In the genomic region with DNA sequence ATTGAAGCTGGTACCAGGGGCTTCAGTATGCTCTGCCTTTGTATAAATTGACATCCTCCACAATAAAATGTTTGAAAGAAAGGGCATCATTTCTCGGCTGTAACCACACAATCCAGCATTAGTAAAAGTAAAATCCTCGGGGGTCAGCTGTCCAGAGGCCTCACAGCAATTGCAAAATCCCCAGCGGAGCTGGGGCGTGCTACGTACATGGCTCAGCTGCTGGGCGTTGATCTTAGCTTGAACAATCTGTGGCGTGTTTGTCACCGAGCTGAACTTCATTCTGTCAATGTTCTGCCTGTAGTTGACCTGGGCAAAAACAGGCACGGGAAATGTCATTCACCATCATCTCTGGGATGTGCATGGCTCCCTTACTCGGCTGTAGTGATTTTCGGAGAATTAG, we compare ENCODE assay signal across 28 mouse cellular contexts. TPM values are rescaled to one million over a fixed set of nuclear protein-coding genes. Genes with fewer than 3 reads are reported as not detected.
DNase-seq lines count a peak whose midpoint lies in the region; ATAC-seq and TF ChIP-seq lines count a peak whose summit lies in the region.
"Had no signal": no experiment of that assay in that cellular context is flagged by ENCODE, and none has a peak within 500 bp of the region (broad histone marks: within the 10 kb centered on the region; RNA-seq: fewer than 3 reads in every experiment).

No protein-coding gene starts in this region.

- TF ChIP-seq EP300 in lung, postnatal 0 days (IDR thresholded peaks at IDR 0.05): peak; percentile 63

- H3K4me1 ChIP-seq in intestine, embryonic 15.5 days (replicated peaks): peaks cover 11% of the 10 kb centered on the region; the same call in 1 of the 2 replicates
- peaks cover 6% of the 10 kb centered on the region; the same call in 1 of the 2 replicates for H3K4me1 ChIP-seq in intestine, embryonic 16.5 days (ENCODE audit: control insufficient read depth, insufficient read depth, low read length)
- H3K4me1 ChIP-seq in lung, postnatal 0 days (ENCODE audit: insufficient read depth, low read depth, low read length): no peaks in the 10 kb centered on the region
- no peaks in the 10 kb centered on the region for H3K4me1 ChIP-seq in forebrain, embryonic 15.5 days
- H3K4me1 ChIP-seq: embryonic facial prominence, embryonic 13.5 days; heart, embryonic 10.5 days; hindbrain, embryonic 13.5 days; liver, embryonic 13.5 days; neural tube, embryonic 13.5 days had no signal

- ATAC-seq in intestine, embryonic 15.5 days: no peak
- no peak for ATAC-seq in intestine, embryonic 16.5 days
- ATAC-seq in lung, postnatal 0 days: peak; percentile 82
- no peak for ATAC-seq in forebrain, embryonic 15.5 days (replicated peaks)
- no peak for ATAC-seq in inflammation-experienced regulatory T-cells, adult 6 months
- ATAC-seq: CD4-positive, CD25-positive, alpha-beta regulatory T cell, adult 4 months; forebrain, embryonic 16.5 days; midbrain, embryonic 13.5 days had no signal

- H3K36me3 ChIP-seq in intestine, embryonic 15.5 days: no peaks in the 10 kb centered on the region
- H3K36me3 ChIP-seq in intestine, embryonic 16.5 days (ENCODE audit: control insufficient read depth, insufficient read depth, low read length): no peaks in the 10 kb centered on the region
- no peaks in the 10 kb centered on the region for H3K36me3 ChIP-seq in lung, postnatal 0 days (ENCODE audit: insufficient read depth, low read length)
- H3K36me3 ChIP-seq in forebrain, embryonic 15.5 days: no peaks in the 10 kb centered on the region
- H3K36me3 ChIP-seq: embryonic facial prominence, embryonic 13.5 days; forebrain, embryonic 10.5 days; hindbrain, embryonic 13.5 days; kidney, embryonic 15.5 days; limb, embryonic 13.5 days; liver, embryonic 13.5 days; midbrain, embryonic 13.5 days; neural tube, embryonic 13.5 days had no signal

- WGBS in intestine, embryonic 15.5 days: 86% methylated on average over 11 of the region's 11 CpGs
- WGBS in intestine, embryonic 16.5 days: 82% methylated on average over 11 of the region's 11 CpGs
- WGBS in lung, postnatal 0 days: 66% methylated on average over 11 of the region's 11 CpGs
- 84% methylated on average over 11 of the region's 11 CpGs for WGBS in forebrain, embryonic 15.5 days

- H3K27me3 ChIP-seq in intestine, embryonic 15.5 days (replicated peaks): no peaks in the 10 kb centered on the region
- H3K27me3 ChIP-seq in intestine, embryonic 16.5 days (replicated peaks; ENCODE audit: control insufficient read depth, insufficient read depth, low read length): no peaks in the 10 kb centered on the region
- H3K27me3 ChIP-seq in lung, postnatal 0 days (replicated peaks; ENCODE audit: insufficient read depth, low read length): no peaks in the 10 kb centered on the region
- H3K27me3 ChIP-seq in forebrain, embryonic 15.5 days: no peaks in the 10 kb centered on the region
- H3K27me3 ChIP-seq: embryonic facial prominence, embryonic 13.5 days; hindbrain, embryonic 13.5 days; kidney, embryonic 15.5 days; liver, embryonic 13.5 days; midbrain, embryonic 13.5 days; neural tube, embryonic 13.5 days had no signal

- peak; percentile 85 for DNase-seq in lung, postnatal 0 days (ENCODE audit: low spot score)
- DNase-seq in lung, postnatal 4 days: peak; percentile 46 to 82
- no peak for DNase-seq in left cerebral cortex, adult 11 months (ENCODE audit: low spot score)
- DNase-seq: adrenal gland, postnatal 14 days; cerebellum, adult 11 months; cerebellum, adult 9-11 months; heart, postnatal 36 days; kidney, adult 18-20 months; kidney, postnatal 25 days; liver, embryonic 13.5 days; right cerebral cortex, postnatal 4 days; thymus, postnatal 36 days had no signal

- H3K4me2 ChIP-seq in intestine, embryonic 15.5 days (replicated peaks): no peak overlapping the region
- no peak overlapping the region for H3K4me2 ChIP-seq in intestine, embryonic 16.5 days (ENCODE audit: low read depth, low read length)
- no peak overlapping the region for H3K4me2 ChIP-seq in lung, postnatal 0 days (replicated peaks; ENCODE audit: low read depth, low read length)
- no peak overlapping the region for H3K4me2 ChIP-seq in forebrain, embryonic 15.5 days (replicated peaks)
- H3K4me2 ChIP-seq: embryonic facial prominence, embryonic 13.5 days; hindbrain, embryonic 13.5 days; kidney, embryonic 15.5 days; limb, embryonic 13.5 days; liver, embryonic 13.5 days; midbrain, embryonic 13.5 days; neural tube, embryonic 13.5 days had no signal

- H3K27ac ChIP-seq in intestine, embryonic 15.5 days: 0 out of 2 replicates have a peak overlapping the region, but pooled peaks have one; percentile 32
- no peak overlapping the region for H3K27ac ChIP-seq in intestine, embryonic 16.5 days (ENCODE audit: low read length)
- peak overlapping the region; percentile 72 for H3K27ac ChIP-seq in lung, postnatal 0 days (ENCODE audit: low read length)
- H3K27ac ChIP-seq in forebrain, embryonic 15.5 days (replicated peaks): no peak overlapping the region
- H3K27ac ChIP-seq: embryonic facial prominence, embryonic 13.5 days; forebrain, embryonic 10.5 days; heart, embryonic 10.5 days; hindbrain, embryonic 13.5 days; kidney, embryonic 15.5 days; left cerebral cortex, adult 2 months; limb, embryonic 13.5 days; liver, embryonic 13.5 days; macrophage; midbrain, embryonic 13.5 days; neural tube, embryonic 13.5 days had no signal

- no peak overlapping the region for H3K4me3 ChIP-seq in intestine, embryonic 15.5 days (replicated peaks)
- H3K4me3 ChIP-seq in intestine, embryonic 16.5 days (ENCODE audit: low read length): no peak overlapping the region
- H3K4me3 ChIP-seq in lung, postnatal 0 days (ENCODE audit: low read depth, low read length): no peak overlapping the region
- no peak overlapping the region for H3K4me3 ChIP-seq in forebrain, embryonic 15.5 days
- H3K4me3 ChIP-seq: embryonic facial prominence, embryonic 13.5 days; forebrain, embryonic 10.5 days; heart, embryonic 10.5 days; hindbrain, embryonic 13.5 days; kidney, embryonic 15.5 days; left cerebral cortex, adult 2 months; limb, embryonic 13.5 days; liver, embryonic 13.5 days; midbrain, embryonic 13.5 days; neural tube, embryonic 13.5 days had no signal

- no peaks in the 10 kb centered on the region for H3K9me3 ChIP-seq in intestine, embryonic 15.5 days
- no peaks in the 10 kb centered on the region for H3K9me3 ChIP-seq in intestine, embryonic 16.5 days (ENCODE audit: control insufficient read depth, low read length)
- H3K9me3 ChIP-seq in lung, postnatal 0 days (ENCODE audit: low read length): no peaks in the 10 kb centered on the region
- H3K9me3 ChIP-seq in forebrain, embryonic 15.5 days: no peaks in the 10 kb centered on the region
- H3K9me3 ChIP-seq: embryonic facial prominence, embryonic 13.5 days; forebrain, embryonic 10.5 days; heart, embryonic 10.5 days; hindbrain, embryonic 13.5 days; kidney, embryonic 15.5 days; limb, embryonic 13.5 days; liver, embryonic 13.5 days; midbrain, embryonic 13.5 days; neural tube, embryonic 13.5 days had no signal

- no peak overlapping the region for H3K9ac ChIP-seq in intestine, embryonic 15.5 days
- H3K9ac ChIP-seq in intestine, embryonic 16.5 days (ENCODE audit: low read depth, low read length): no peak overlapping the region
- no peak overlapping the region for H3K9ac ChIP-seq in lung, postnatal 0 days (replicated peaks; ENCODE audit: low read depth)
- H3K9ac ChIP-seq in forebrain, embryonic 15.5 days (replicated peaks): no peak overlapping the region
- H3K9ac ChIP-seq: embryonic facial prominence, embryonic 13.5 days; hindbrain, embryonic 13.5 days; kidney, embryonic 15.5 days; limb, embryonic 13.5 days; liver, embryonic 13.5 days; midbrain, embryonic 13.5 days; neural tube, embryonic 13.5 days had no signal

- TF ChIP-seq CTCF in lung, postnatal 0 days (IDR thresholded peaks at IDR 0.05): no peak

RNA-seq across cellular contexts. Expression of gene Nrap, which starts 23.7 kb away (rescaled TPM):
- polyA plus RNA-seq in intestine, embryonic 15.5 days (2015; fragmentation: Nextera tagmentation; extraction: Ambion mirVana): 0.20 and 0.32 TPM in 2 replicates
- polyA plus RNA-seq in intestine, embryonic 16.5 days (2015; fragmentation: Nextera tagmentation; extraction: Ambion mirVana): 0.33 and 0.40 TPM in 2 replicates
- 0.53 and 0.62 TPM in 2 replicates for polyA plus RNA-seq in lung, postnatal 0 days (2015; fragmentation: Nextera tagmentation; extraction: Ambion mirVana)
- 0.41 and 0.45 TPM in 2 replicates for polyA plus RNA-seq in forebrain, embryonic 15.5 days (2015; fragmentation: Nextera tagmentation; extraction: Ambion mirVana)
- not detected for polyA plus RNA-seq in inflammation-experienced regulatory T-cells, adult 6 months (2017; shearing (Covaris generic))

RNA-seq across cellular contexts. Expression of gene Casp7, which starts 30.8 kb away (rescaled TPM):
- polyA plus RNA-seq in intestine, embryonic 15.5 days (2015; fragmentation: Nextera tagmentation; extraction: Ambion mirVana): 35.5 and 37.1 TPM in 2 replicates
- 41.0 and 41.7 TPM in 2 replicates for polyA plus RNA-seq in intestine, embryonic 16.5 days (2015; fragmentation: Nextera tagmentation; extraction: Ambion mirVana)
- 21.8 and 25.8 TPM in 2 replicates for polyA plus RNA-seq in lung, postnatal 0 days (2015; fragmentation: Nextera tagmentation; extraction: Ambion mirVana)
- polyA plus RNA-seq in forebrain, embryonic 15.5 days (2015; fragmentation: Nextera tagmentation; extraction: Ambion mirVana): 14.7 TPM in 2 replicates
- polyA plus RNA-seq in inflammation-experienced regulatory T-cells, adult 6 months (2017; shearing (Covaris generic)): 10 to 100 TPM; 29.6 to 38.3 (median 37.2) TPM

Comparison
In these comparisons a context has a peak if more than half of its experiments do, and no peak if none do; other contexts are left out.
1. H3K27ac ChIP-seq: peak in intestine, embryonic 15.5 days (single experiment) and lung, postnatal 0 days (single experiment); none in intestine, embryonic 16.5 days (single experiment) and forebrain, embryonic 15.5 days (single experiment).